Mouse (Mus musculus): Measurements from ENCODE around the gene Bcar1. TPM values are rescaled to one million over a fixed set of nuclear protein-coding genes. Genes with fewer than 3 reads are reported as not detected.
A peak's percentile ranks its signal among the peaks of the same experiment; 100 is the strongest.

Gene Bcar1
- polyA plus RNA-seq, 1 experiment from 2014 or later: 47.3 TPM

DNA sequence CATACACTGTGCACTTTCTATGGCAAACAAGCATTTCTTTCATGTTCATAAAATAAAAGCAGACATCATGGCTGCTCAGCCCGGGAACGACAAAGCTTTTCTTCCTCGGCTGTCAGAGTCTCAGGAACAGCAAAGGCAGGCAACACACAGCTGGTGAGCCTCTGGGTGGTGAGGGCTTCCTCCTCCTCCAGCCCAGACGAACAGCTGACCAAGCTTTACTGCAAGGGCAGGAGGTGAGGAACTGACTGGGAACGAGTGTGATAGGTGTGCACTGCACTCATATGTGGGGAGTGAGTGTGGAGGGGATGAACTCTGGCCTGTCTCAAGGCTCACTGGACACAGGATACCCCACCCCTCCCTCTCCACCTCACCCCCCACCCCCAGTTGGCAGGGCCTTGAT, 24.7 kb downstream of the Bcar1 start:
- H3K9ac ChIP-seq (ENCODE audit: low read depth, low read length): no peak overlapping the region
- peaks cover 6% of the 10 kb centered on the region for H3K36me3 ChIP-seq (ENCODE audit: control insufficient read depth, insufficient read depth, low read length)
- no peak overlapping the region for H3K4me2 ChIP-seq (replicated peaks; ENCODE audit: low read depth, low read length)
- DNase-seq (ENCODE audit: low spot score): no peak
- H3K27me3 ChIP-seq (ENCODE audit: control insufficient read depth, insufficient read depth, low read length): no peaks in the 10 kb centered on the region
- 57% methylated on average over 5 of the region's 5 CpGs for WGBS
- H3K4me3 ChIP-seq (ENCODE audit: low read depth, low read length): no peak overlapping the region
- 0 out of 2 replicates have a peak overlapping the region, but pooled peaks have one; percentile 2 for H3K27ac ChIP-seq (ENCODE audit: low read depth, low read length)
- ATAC-seq (ENCODE audit: low FRiP score): no peak
- peaks cover 20% of the 10 kb centered on the region for H3K4me1 ChIP-seq (replicated peaks; ENCODE audit: control insufficient read depth, insufficient read depth, low read length)
- no peaks in the 10 kb centered on the region for H3K9me3 ChIP-seq (ENCODE audit: control insufficient read depth, low read length)

DNA sequence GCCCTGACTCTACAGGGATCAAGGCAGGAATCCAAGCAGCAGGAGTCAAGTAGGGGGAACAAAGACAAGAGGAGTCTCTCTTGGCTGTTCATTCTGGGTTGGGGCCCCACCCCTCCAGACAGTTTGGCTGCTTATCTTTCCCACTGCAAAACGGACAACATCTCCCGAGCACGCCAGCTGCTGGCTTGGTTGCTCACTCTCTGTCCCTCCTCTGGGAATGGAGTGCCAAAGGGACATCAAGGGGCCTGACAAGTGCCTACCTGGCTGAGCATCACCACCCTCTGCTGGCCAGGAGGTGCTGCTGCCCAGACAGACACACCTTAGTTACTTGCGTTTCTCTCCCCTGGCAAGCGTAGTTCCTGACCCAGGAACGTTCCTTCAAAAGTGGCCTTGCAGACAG, 25.7 kb downstream of the Bcar1 start:
- Histone ChIP-seq H3K27ac (ENCODE audit: low read depth, low read length) (peak overlapping the region; percentile 99), H3K9me3 (ENCODE audit: control insufficient read depth, low read length) (no peaks in the 10 kb centered on the region), H3K4me1 (replicated peaks; ENCODE audit: control insufficient read depth, insufficient read depth, low read length) (peaks cover 20% of the 10 kb centered on the region), H3K9ac (ENCODE audit: low read depth, low read length) (no peak overlapping the region), H3K4me3 (ENCODE audit: low read depth, low read length) (no peak overlapping the region), H3K27me3 (ENCODE audit: control insufficient read depth, insufficient read depth, low read length) (no peaks in the 10 kb centered on the region), H3K36me3 (ENCODE audit: control insufficient read depth, insufficient read depth, low read length) (peaks cover 9% of the 10 kb centered on the region), H3K4me2 (replicated peaks; ENCODE audit: low read depth, low read length) (no peak overlapping the region)
- 67% methylated on average over 6 of the region's 6 CpGs for WGBS
- DNase-seq (ENCODE audit: low spot score): no peak
- ATAC-seq (ENCODE audit: low FRiP score): no peak

GRCm38 (mm10) chr8:111717488-111717792, 26.2 kb downstream of the Bcar1 start:
- peak overlapping the region; percentile 28 for H3K4me2 ChIP-seq (replicated peaks; ENCODE audit: low read depth, low read length)
- H3K9ac ChIP-seq (ENCODE audit: low read depth, low read length): peak overlapping the region; percentile 52
- H3K4me3 ChIP-seq (ENCODE audit: low read depth, low read length): no peak overlapping the region
- H3K9me3 ChIP-seq (ENCODE audit: control insufficient read depth, low read length): no peaks in the 10 kb centered on the region
- 63% methylated on average over 4 of the region's 4 CpGs for WGBS
- peaks cover 20% of the 10 kb centered on the region for H3K4me1 ChIP-seq (replicated peaks; ENCODE audit: control insufficient read depth, insufficient read depth, low read length)
- peaks cover 11% of the 10 kb centered on the region for H3K36me3 ChIP-seq (ENCODE audit: control insufficient read depth, insufficient read depth, low read length)
- peak; percentile 51 for ATAC-seq (ENCODE audit: low FRiP score)
- H3K27ac ChIP-seq (ENCODE audit: low read depth, low read length): peak overlapping the region; percentile 99
- peak; percentile 51 for DNase-seq (ENCODE audit: low spot score)
- H3K27me3 ChIP-seq (ENCODE audit: control insufficient read depth, insufficient read depth, low read length): no peaks in the 10 kb centered on the region

- peak overlapping the region; percentile 28 for H3K4me2 ChIP-seq (replicated peaks; ENCODE audit: low read depth, low read length)
- H3K9ac ChIP-seq (ENCODE audit: low read depth, low read length): peak overlapping the region; percentile 52
- H3K4me1 ChIP-seq (replicated peaks; ENCODE audit: control insufficient read depth, insufficient read depth, low read length): peaks cover 20% of the 10 kb centered on the region
- ATAC-seq (ENCODE audit: low FRiP score) (peak; percentile 80), DNase-seq (ENCODE audit: low spot score) (peak; percentile 62)
- H3K4me3 ChIP-seq (ENCODE audit: low read depth, low read length): no peak overlapping the region
- 34% methylated on average over 10 of the region's 10 CpGs for WGBS
- H3K27me3 ChIP-seq (ENCODE audit: control insufficient read depth, insufficient read depth, low read length): no peaks in the 10 kb centered on the region
- peaks cover 14% of the 10 kb centered on the region for H3K36me3 ChIP-seq (ENCODE audit: control insufficient read depth, insufficient read depth, low read length)
- H3K9me3 ChIP-seq (ENCODE audit: control insufficient read depth, low read length): no peaks in the 10 kb centered on the region
- peak overlapping the region; percentile 99 for H3K27ac ChIP-seq (ENCODE audit: low read depth, low read length)
These were observed 26.8 kb downstream of the Bcar1 start for GRCm38 (mm10) chr8:111716603-111717487.

DNA sequence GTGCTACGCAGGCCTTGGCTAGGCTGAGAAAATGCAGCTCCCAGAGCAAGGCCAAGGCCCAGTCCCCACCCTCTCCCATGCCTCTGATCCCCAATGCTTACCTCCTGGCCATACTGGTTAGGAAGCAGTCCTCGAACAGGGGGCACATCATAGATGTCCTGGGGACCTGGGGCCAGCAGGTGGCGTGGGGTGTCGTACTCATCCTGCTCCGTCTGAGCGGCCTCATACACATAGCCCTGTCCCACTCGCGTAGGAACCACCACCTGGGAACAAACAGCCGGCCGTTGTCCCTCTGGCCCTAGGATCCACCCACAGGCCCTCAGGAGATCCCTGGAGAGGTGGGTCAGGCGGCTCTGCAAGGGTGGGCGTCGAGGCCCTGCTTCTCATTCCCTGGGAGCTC, 28.1 kb downstream of the Bcar1 start:
- WGBS: 92% methylated on average over 13 of the region's 13 CpGs
- DNase-seq (ENCODE audit: low spot score) (no peak), ATAC-seq (ENCODE audit: low FRiP score) (no peak)
- Histone ChIP-seq H3K27ac (ENCODE audit: low read depth, low read length) (peak overlapping the region; percentile 99; the same call in 1 of the 2 replicates), H3K9ac (ENCODE audit: low read depth, low read length) (no peak overlapping the region), H3K36me3 (ENCODE audit: control insufficient read depth, insufficient read depth, low read length) (peaks cover 16% of the 10 kb centered on the region), H3K4me3 (ENCODE audit: low read depth, low read length) (no peak overlapping the region), H3K9me3 (ENCODE audit: control insufficient read depth, low read length) (no peaks in the 10 kb centered on the region), H3K4me2 (replicated peaks; ENCODE audit: low read depth, low read length) (no peak overlapping the region), H3K27me3 (ENCODE audit: control insufficient read depth, insufficient read depth, low read length) (no peaks in the 10 kb centered on the region), H3K4me1 (replicated peaks; ENCODE audit: control insufficient read depth, insufficient read depth, low read length) (peaks cover 20% of the 10 kb centered on the region)

GRCm38 (mm10) chr8:111714295-111714694, 29.3 kb downstream of the Bcar1 start:
- no peaks in the 10 kb centered on the region for H3K9me3 ChIP-seq (ENCODE audit: control insufficient read depth, low read length)
- H3K4me1 ChIP-seq (replicated peaks; ENCODE audit: control insufficient read depth, insufficient read depth, low read length): peaks cover 20% of the 10 kb centered on the region
- no peaks in the 10 kb centered on the region for H3K27me3 ChIP-seq (ENCODE audit: control insufficient read depth, insufficient read depth, low read length)
- 96% methylated on average over 12 of the region's 12 CpGs for WGBS
- no peak overlapping the region for H3K4me3 ChIP-seq (ENCODE audit: low read depth, low read length)
- no peak overlapping the region for H3K27ac ChIP-seq (ENCODE audit: low read depth, low read length)
- ATAC-seq (ENCODE audit: low FRiP score): no peak
- no peak overlapping the region for H3K4me2 ChIP-seq (replicated peaks; ENCODE audit: low read depth, low read length)
- H3K36me3 ChIP-seq (ENCODE audit: control insufficient read depth, insufficient read depth, low read length): peaks cover 15% of the 10 kb centered on the region
- no peak for DNase-seq (ENCODE audit: low spot score)
- no peak overlapping the region for H3K9ac ChIP-seq (ENCODE audit: low read depth, low read length)

GRCm38 (mm10) chr8:111713817-111714216, 29.8 kb downstream of the Bcar1 start:
- WGBS: 95% methylated on average over 25 of the region's 25 CpGs
- DNase-seq (ENCODE audit: low spot score) (no peak), ATAC-seq (ENCODE audit: low FRiP score) (no peak)
- Histone ChIP-seq H3K4me1 (replicated peaks; ENCODE audit: control insufficient read depth, insufficient read depth, low read length) (peaks cover 20% of the 10 kb centered on the region), H3K4me2 (replicated peaks; ENCODE audit: low read depth, low read length) (no peak overlapping the region), H3K4me3 (ENCODE audit: low read depth, low read length) (no peak overlapping the region), H3K9ac (ENCODE audit: low read depth, low read length) (no peak overlapping the region), H3K36me3 (ENCODE audit: control insufficient read depth, insufficient read depth, low read length) (peaks cover 15% of the 10 kb centered on the region), H3K27ac (ENCODE audit: low read depth, low read length) (no peak overlapping the region), H3K9me3 (ENCODE audit: control insufficient read depth, low read length) (no peaks in the 10 kb centered on the region), H3K27me3 (ENCODE audit: control insufficient read depth, insufficient read depth, low read length) (no peaks in the 10 kb centered on the region)

- Histone ChIP-seq H3K4me1 (replicated peaks; ENCODE audit: control insufficient read depth, insufficient read depth, low read length) (peaks cover 20% of the 10 kb centered on the region), H3K4me3 (ENCODE audit: low read depth, low read length) (no peak overlapping the region), H3K4me2 (replicated peaks; ENCODE audit: low read depth, low read length) (no peak overlapping the region), H3K27ac (ENCODE audit: low read depth, low read length) (no peak overlapping the region), H3K9ac (ENCODE audit: low read depth, low read length) (no peak overlapping the region), H3K9me3 (ENCODE audit: control insufficient read depth, low read length) (no peaks in the 10 kb centered on the region), H3K27me3 (ENCODE audit: control insufficient read depth, insufficient read depth, low read length) (no peaks in the 10 kb centered on the region), H3K36me3 (ENCODE audit: control insufficient read depth, insufficient read depth, low read length) (peaks cover 15% of the 10 kb centered on the region)
- 95% methylated on average over 11 of the region's 11 CpGs for WGBS
- ATAC-seq (ENCODE audit: low FRiP score) (no peak), DNase-seq (ENCODE audit: low spot score) (no peak)
These were observed 30.3 kb downstream of the Bcar1 start for GRCm38 (mm10) chr8:111713291-111713690.

GRCm38 (mm10) chr8:111712588-111712987, 31.0 kb downstream of the Bcar1 start:
- H3K9ac ChIP-seq (ENCODE audit: low read depth, low read length): no peak overlapping the region
- H3K36me3 ChIP-seq (ENCODE audit: control insufficient read depth, insufficient read depth, low read length): peaks cover 15% of the 10 kb centered on the region
- H3K4me1 ChIP-seq (replicated peaks; ENCODE audit: control insufficient read depth, insufficient read depth, low read length): peaks cover 13% of the 10 kb centered on the region
- H3K9me3 ChIP-seq (ENCODE audit: control insufficient read depth, low read length): no peaks in the 10 kb centered on the region
- no peak overlapping the region for H3K4me3 ChIP-seq (ENCODE audit: low read depth, low read length)
- WGBS: 86% methylated on average over 6 of the region's 6 CpGs
- ATAC-seq (ENCODE audit: low FRiP score): no peak
- no peak overlapping the region for H3K4me2 ChIP-seq (replicated peaks; ENCODE audit: low read depth, low read length)
- peak; percentile 64 for DNase-seq (ENCODE audit: low spot score)
- no peaks in the 10 kb centered on the region for H3K27me3 ChIP-seq (ENCODE audit: control insufficient read depth, insufficient read depth, low read length)
- no peak overlapping the region for H3K27ac ChIP-seq (ENCODE audit: low read depth, low read length)

All from hindbrain, embryonic 11.5 days (tissue).